Mouse (Mus musculus) kidney, embryonic 16.5 days (tissue): ENCODE data around the gene Gm13695. TPM values are rescaled to one million over a fixed set of nuclear protein-coding genes. Genes with fewer than 3 reads are reported as not detected.
"Not testable (repeated sequence)": the region's sequence is repeated elsewhere in the genome, so short reads cannot be mapped to it uniquely, and the experiment has no call there.

Experiments used
- ATAC-seq: fragments of 200-750 bp; cut with Nextera tagmentation; 2 replicates; pipeline ENCODE4 v1.8.0; 2017; ENCODE audit warnings: moderate TSS enrichment; ENCODE audit not compliant: low FRiP score, low TSS enrichment
- H3K27ac ChIP-seq: fragments of 300-500 bp; sonication (generic); 2 replicates; pipeline ENCODE4 v1.5.1; 2014; ENCODE audit warnings: low read length
- H3K27me3 ChIP-seq: fragments of 300-500 bp; sonication (generic); 2 replicates; pipeline ENCODE4 v1.6.1; 2014; ENCODE audit warnings: low read length, control low read depth, mixed read lengths; ENCODE audit not compliant: insufficient read depth
- H3K36me3 ChIP-seq: fragments of 300-500 bp; sonication (generic); 2 replicates; pipeline ENCODE4 v1.6.1; 2014; ENCODE audit warnings: low read length, control low read depth, mixed read lengths; ENCODE audit not compliant: insufficient read depth
- H3K4me1 ChIP-seq: fragments of 300-500 bp; sonication (generic); 2 replicates; pipeline ENCODE4 v1.6.1; 2014; ENCODE audit warnings: low read length, control low read depth, mixed read lengths; ENCODE audit not compliant: insufficient read depth
- H3K4me2 ChIP-seq: fragments of 300-500 bp; sonication (generic); replicated peaks from 2 replicates; pipeline ENCODE4 v1.6.1; 2014; ENCODE audit warnings: low read depth, low read length
- H3K4me3 ChIP-seq: fragments of 300-500 bp; sonication (generic); 2 replicates; pipeline ENCODE4 v1.5.1; 2014; ENCODE audit warnings: mild to moderate bottlenecking, low read length
- H3K9ac ChIP-seq: fragments of 300-500 bp; sonication (generic); replicated peaks from 2 replicates; pipeline ENCODE4 v1.6.1; 2014; ENCODE audit warnings: low read length
- H3K9me3 ChIP-seq: fragments of 300-500 bp; sonication (generic); 2 replicates; pipeline ENCODE4 v1.6.1; 2016; ENCODE audit warnings: low read length, control low read depth
- WGBS: fragments of 180-500 bp; shearing (Covaris S2); extraction: QIAGEN DNeasy Blood & Tissue Kit; methylation state at CpG from one replicate; pipeline ENCODE4 v1.1.7; 2014; 5-methylcytosine and 5-hydroxymethylcytosine counted together
- polyA plus RNA-seq: library from polyadenylated mRNA; unstranded; fragments of >200 nt; fragmentation: Nextera tagmentation; extraction: Ambion mirVana; gene quantifications from 2 replicates; pipeline ENCODE4 v1.2.1, GENCODE M21; 2015

Gene Gm13695
- not detected in 2 replicates for polyA plus RNA-seq

DNA sequence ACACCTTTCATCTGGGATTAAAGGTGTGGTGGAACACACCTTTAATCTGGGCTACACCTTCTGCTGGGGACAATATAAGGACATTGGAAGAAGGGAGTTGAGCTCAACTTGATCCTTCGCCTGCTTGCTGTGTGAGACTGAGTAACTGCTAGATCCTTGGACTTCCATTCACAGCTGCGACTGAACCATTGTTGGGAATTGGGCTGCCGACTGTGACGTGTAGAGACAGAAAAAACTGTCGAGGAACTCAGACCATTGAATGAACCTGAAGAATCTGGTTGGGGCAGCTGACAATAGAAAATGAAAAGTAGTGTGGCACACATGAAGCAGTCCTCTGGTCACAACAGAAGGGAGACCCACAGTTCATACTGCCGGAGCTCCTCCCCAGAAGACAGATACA lies at the start of gene Gm13695:
Gm13695 (plus strand) TSS at position 301 of the 400 bp plus-strand sequence.
- H3K27me3 ChIP-seq, H3K9me3 ChIP-seq: not testable (repeated sequence)
- WGBS = no CpG with 5 or more reads among the region's 6 CpGs

DNA sequence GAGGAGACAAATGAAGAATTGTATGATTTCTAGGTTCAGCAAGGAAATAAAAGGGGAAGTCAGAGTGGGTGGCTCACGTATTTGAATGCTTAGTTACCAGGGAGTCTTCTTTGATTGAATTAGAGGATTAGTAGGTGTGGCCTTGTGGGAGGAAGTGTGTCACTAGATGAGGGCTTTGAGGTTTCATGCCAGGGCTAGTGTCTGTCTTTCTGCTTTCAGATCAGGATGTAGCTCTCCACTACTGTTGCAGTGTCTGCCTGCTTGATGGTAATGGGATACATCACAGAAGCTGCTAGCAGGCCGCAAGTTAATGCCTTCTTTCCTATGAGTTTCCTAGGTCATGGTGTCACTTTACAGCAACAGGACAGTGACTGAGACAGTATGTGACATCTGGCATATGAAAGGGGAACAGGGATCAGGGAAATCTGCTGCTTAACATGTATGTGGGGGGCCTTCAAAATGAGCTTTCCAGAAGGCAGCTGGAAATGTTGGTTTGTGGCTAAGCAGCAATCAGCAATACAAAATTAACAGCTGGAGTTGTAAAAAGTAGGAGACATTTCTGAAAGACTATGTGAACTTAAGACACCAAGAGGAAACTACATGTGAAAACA lies 37.5 kb upstream of the Gm13695 start:
- Histone ChIP-seq H3K27ac (no peak overlapping the region), H3K4me2 (no peak overlapping the region), H3K4me1 (no peaks in the 10 kb centered on the region), H3K4me3 (no peak overlapping the region), H3K27me3 (no peaks in the 10 kb centered on the region), H3K9ac (no peak overlapping the region), H3K36me3 (no peaks in the 10 kb centered on the region), H3K9me3 (no peaks in the 10 kb centered on the region)
- WGBS = 20% methylated on average over 2 of the region's 2 CpGs
- no peak for ATAC-seq

More for the DNA sequence above, at the start of gene Gm13695:
- not testable (repeated sequence) for H3K27ac ChIP-seq, H3K36me3 ChIP-seq, ATAC-seq, H3K4me3 ChIP-seq, H3K4me1 ChIP-seq, H3K4me2 ChIP-seq, H3K9ac ChIP-seq

DNA sequence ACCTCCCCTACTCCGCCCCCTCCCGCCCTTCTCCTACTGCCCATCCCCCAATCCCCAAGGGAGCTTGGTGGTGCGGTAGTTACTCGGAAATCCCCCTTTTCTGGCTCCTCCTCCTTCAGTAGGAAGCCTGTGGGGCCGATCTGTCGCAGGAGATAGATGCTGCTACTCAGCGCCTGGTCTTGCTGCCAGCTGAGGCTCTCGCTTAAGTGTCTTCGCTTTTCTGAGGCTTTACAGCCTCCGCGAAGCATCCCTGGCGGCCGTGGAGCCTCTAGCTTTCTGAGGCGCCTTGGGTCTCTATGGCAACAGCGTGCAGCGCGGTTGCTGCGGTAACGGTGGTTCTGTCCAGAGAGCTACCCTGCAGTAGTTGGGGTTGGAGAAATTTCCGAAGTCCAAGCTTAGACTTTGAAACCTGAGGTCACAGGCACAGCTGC lies 26.2 kb upstream of the Gm13695 start, which contains the start of gene Zswim2:
Zswim2 (minus strand) TSS at position 298 of the 431 bp plus-strand sequence.
- Histone ChIP-seq H3K9ac (no peak within 1 kb of the TSS), H3K27ac (no peak within 1 kb of the TSS), H3K9me3 (no peaks in the 10 kb centered on the region), H3K36me3 (no peaks in the 10 kb centered on the region), H3K4me2 (peak within 1 kb of the TSS; percentile 51), H3K27me3 (no peaks in the 10 kb centered on the region), H3K4me3 (peak within 1 kb of the TSS; percentile 26), H3K4me1 (no peaks in the 10 kb centered on the region)
- peak; percentile 83; the same call in 1 of the 2 replicates for ATAC-seq
- under 1% methylated on average over 20 of the region's 20 CpGs for WGBS

DNA sequence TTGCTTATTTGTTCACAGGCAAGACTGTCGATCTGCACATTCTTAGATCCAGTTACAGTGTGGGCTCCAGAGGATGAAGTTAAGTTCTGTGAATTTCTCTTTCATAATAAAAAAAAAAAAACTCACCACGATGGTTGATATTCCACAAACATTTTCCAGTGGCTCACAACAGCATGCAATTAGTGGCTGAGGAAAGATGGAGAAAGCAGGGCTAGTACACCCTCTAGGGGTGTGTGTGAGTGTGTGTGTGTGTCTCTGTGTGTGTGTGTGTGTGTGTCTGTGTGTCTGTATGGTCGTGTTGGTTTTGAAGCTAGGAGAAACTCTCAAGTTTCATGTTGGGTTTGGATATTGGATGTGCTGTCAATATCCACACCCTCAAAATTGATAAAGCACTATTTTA lies 25.7 kb upstream of the Gm13695 start:
- no peaks in the 10 kb centered on the region for H3K36me3 ChIP-seq
- no peak overlapping the region for H3K9ac ChIP-seq
- peak overlapping the region; percentile 26; the same call in 1 of the 2 replicates for H3K4me3 ChIP-seq
- no peak for ATAC-seq
- H3K4me2 ChIP-seq = peak overlapping the region; percentile 51
- no peaks in the 10 kb centered on the region for H3K27me3 ChIP-seq
- no peaks in the 10 kb centered on the region for H3K9me3 ChIP-seq
- 36% methylated on average over 3 of the region's 3 CpGs for WGBS
- H3K4me1 ChIP-seq = no peaks in the 10 kb centered on the region
- no peak overlapping the region for H3K27ac ChIP-seq

DNA sequence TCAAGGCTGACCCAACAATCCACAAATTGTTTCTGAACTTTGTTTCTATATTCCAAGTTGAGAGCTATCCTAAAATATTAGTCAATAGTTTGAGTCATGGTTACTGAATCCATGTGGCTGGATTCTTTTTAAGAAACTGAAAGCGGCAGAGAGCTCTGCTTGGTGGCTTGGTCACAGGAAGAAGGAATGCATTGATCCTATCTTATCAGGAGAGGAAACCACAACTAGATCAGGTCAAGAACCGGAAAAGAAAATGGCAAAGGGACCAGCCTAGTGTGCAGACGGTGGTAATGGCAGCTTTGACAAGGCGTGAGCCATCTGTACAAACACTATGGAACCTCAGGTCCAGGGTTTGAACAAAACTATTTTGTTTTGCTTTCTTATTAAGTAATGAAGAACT lies 25.3 kb upstream of the Gm13695 start:
- no peak for ATAC-seq
- Histone ChIP-seq H3K9me3 (no peaks in the 10 kb centered on the region), H3K9ac (no peak overlapping the region), H3K27me3 (no peaks in the 10 kb centered on the region), H3K4me1 (no peaks in the 10 kb centered on the region), H3K4me2 (no peak overlapping the region), H3K4me3 (no peak overlapping the region), H3K36me3 (no peaks in the 10 kb centered on the region), H3K27ac (no peak overlapping the region)
- 70% methylated on average over 4 of the region's 4 CpGs for WGBS

DNA sequence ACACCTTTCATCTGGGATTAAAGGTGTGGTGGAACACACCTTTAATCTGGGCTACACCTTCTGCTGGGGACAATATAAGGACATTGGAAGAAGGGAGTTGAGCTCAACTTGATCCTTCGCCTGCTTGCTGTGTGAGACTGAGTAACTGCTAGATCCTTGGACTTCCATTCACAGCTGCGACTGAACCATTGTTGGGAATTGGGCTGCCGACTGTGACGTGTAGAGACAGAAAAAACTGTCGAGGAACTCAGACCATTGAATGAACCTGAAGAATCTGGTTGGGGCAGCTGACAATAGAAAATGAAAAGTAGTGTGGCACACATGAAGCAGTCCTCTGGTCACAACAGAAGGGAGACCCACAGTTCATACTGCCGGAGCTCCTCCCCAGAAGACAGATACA lies 11.7 kb upstream of the Gm13695 start, which contains the start of gene Gm13698:
Gm13698 (plus strand) TSS at position 301 of the 400 bp plus-strand sequence.
- H3K4me1 ChIP-seq, H3K27ac ChIP-seq, H3K4me3 ChIP-seq, H3K9me3 ChIP-seq, H3K36me3 ChIP-seq, ATAC-seq, H3K9ac ChIP-seq, H3K4me2 ChIP-seq, H3K27me3 ChIP-seq: not testable (repeated sequence)
- no CpG with 5 or more reads among the region's 6 CpGs for WGBS

DNA sequence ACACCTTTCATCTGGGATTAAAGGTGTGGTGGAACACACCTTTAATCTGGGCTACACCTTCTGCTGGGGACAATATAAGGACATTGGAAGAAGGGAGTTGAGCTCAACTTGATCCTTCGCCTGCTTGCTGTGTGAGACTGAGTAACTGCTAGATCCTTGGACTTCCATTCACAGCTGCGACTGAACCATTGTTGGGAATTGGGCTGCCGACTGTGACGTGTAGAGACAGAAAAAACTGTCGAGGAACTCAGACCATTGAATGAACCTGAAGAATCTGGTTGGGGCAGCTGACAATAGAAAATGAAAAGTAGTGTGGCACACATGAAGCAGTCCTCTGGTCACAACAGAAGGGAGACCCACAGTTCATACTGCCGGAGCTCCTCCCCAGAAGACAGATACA lies 5.9 kb upstream of the Gm13695 start, which contains the start of gene Gm13693:
Gm13693 (plus strand) TSS at position 301 of the 400 bp plus-strand sequence.
- not testable (repeated sequence) for H3K4me3 ChIP-seq, ATAC-seq, H3K4me1 ChIP-seq, H3K36me3 ChIP-seq, H3K9me3 ChIP-seq, H3K27ac ChIP-seq, H3K27me3 ChIP-seq, H3K4me2 ChIP-seq, H3K9ac ChIP-seq
- WGBS = no CpG with 5 or more reads among the region's 6 CpGs

DNA sequence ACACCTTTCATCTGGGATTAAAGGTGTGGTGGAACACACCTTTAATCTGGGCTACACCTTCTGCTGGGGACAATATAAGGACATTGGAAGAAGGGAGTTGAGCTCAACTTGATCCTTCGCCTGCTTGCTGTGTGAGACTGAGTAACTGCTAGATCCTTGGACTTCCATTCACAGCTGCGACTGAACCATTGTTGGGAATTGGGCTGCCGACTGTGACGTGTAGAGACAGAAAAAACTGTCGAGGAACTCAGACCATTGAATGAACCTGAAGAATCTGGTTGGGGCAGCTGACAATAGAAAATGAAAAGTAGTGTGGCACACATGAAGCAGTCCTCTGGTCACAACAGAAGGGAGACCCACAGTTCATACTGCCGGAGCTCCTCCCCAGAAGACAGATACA lies 5.7 kb downstream of the Gm13695 start, which contains the start of gene Gm13696:
Gm13696 (plus strand) TSS at position 301 of the 400 bp plus-strand sequence.
- not testable (repeated sequence) for H3K9me3 ChIP-seq, ATAC-seq, H3K4me3 ChIP-seq, H3K27me3 ChIP-seq, H3K36me3 ChIP-seq, H3K27ac ChIP-seq, H3K9ac ChIP-seq, H3K4me2 ChIP-seq, H3K4me1 ChIP-seq
- WGBS = no CpG with 5 or more reads among the region's 6 CpGs

DNA sequence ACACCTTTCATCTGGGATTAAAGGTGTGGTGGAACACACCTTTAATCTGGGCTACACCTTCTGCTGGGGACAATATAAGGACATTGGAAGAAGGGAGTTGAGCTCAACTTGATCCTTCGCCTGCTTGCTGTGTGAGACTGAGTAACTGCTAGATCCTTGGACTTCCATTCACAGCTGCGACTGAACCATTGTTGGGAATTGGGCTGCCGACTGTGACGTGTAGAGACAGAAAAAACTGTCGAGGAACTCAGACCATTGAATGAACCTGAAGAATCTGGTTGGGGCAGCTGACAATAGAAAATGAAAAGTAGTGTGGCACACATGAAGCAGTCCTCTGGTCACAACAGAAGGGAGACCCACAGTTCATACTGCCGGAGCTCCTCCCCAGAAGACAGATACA lies 11.5 kb downstream of the Gm13695 start, which contains the start of gene Gm13694:
Gm13694 (plus strand) TSS at position 301 of the 400 bp plus-strand sequence.
- H3K9me3 ChIP-seq, H3K36me3 ChIP-seq, H3K4me3 ChIP-seq, ATAC-seq, H3K27me3 ChIP-seq, H3K4me1 ChIP-seq, H3K27ac ChIP-seq, H3K4me2 ChIP-seq, H3K9ac ChIP-seq: not testable (repeated sequence)
- WGBS = no CpG with 5 or more reads among the region's 6 CpGs

DNA sequence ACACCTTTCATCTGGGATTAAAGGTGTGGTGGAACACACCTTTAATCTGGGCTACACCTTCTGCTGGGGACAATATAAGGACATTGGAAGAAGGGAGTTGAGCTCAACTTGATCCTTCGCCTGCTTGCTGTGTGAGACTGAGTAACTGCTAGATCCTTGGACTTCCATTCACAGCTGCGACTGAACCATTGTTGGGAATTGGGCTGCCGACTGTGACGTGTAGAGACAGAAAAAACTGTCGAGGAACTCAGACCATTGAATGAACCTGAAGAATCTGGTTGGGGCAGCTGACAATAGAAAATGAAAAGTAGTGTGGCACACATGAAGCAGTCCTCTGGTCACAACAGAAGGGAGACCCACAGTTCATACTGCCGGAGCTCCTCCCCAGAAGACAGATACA lies 17.3 kb downstream of the Gm13695 start, which contains the start of gene Gm13697:
Gm13697 (plus strand) TSS at position 301 of the 400 bp plus-strand sequence.
- ATAC-seq, H3K4me3 ChIP-seq, H3K4me2 ChIP-seq, H3K27me3 ChIP-seq, H3K4me1 ChIP-seq, H3K36me3 ChIP-seq, H3K9ac ChIP-seq, H3K9me3 ChIP-seq, H3K27ac ChIP-seq: not testable (repeated sequence)
- WGBS = no CpG with 5 or more reads among the region's 6 CpGs
